Mouse (Mus musculus) cortical plate, adult 2 months (tissue): Measurements from ENCODE around the gene Polr2c.

Experiments used
- CTCF ChIP-seq: fragments of 200-500 bp; IDR thresholded peaks from 2 replicates; pipeline ENCODE4 v1.5.1; 2011; ENCODE audit warnings: mild to moderate bottlenecking, control low read depth, low read length; ENCODE audit not compliant: insufficient read depth; ENCODE audit errors: extremely low read depth
- POLR2A ChIP-seq: fragments of 200-500 bp; IDR thresholded peaks from 2 replicates; pipeline ENCODE4 v1.6.1; 2011; ENCODE audit warnings: mild to moderate bottlenecking, low read length, control low read depth; ENCODE audit not compliant: insufficient read depth; ENCODE audit errors: extremely low read depth

DNA sequence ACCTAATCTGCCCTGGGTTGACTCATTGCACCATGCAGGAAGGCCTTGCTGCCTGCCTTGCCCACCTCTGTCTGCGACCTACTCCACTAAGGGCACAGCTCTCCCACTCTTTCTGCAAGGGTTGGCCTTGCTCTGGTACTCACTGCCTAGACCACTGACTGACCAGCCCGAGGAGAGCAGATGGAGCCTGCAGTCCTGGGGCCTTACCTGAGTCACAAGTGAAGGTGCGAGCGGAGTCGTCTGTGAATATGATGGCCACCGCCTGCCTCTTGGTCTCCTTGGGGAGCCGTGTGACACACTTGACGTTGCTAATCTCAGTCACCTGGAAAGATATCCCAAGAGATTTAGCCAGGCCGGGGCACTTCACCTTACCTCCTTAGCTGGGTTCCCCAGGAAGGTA lies 9.7 kb downstream of the Polr2c start:
- no peak for TF ChIP-seq CTCF
- no peak for TF ChIP-seq POLR2A
